Mouse (Mus musculus) ES-E14 (cell line): ENCODE results near the gene Celf3. TPM values are rescaled to one million over a fixed set of nuclear protein-coding genes. Genes with fewer than 3 reads are reported as not detected.

Source experiments
- DNase-seq: peaks from one replicate; pipeline ENCODE4 v3.0.0-alpha.2; 2013; ENCODE audit warnings: low read depth, low spot score
- H3K27ac ChIP-seq: 2 replicates; pipeline ENCODE4 v1.5.1; 2012; ENCODE audit warnings: low read depth, mild to moderate bottlenecking, low read length, moderate library complexity, mixed read lengths; ENCODE audit not compliant: poor library complexity, insufficient read depth, severe bottlenecking
- H3K36me3 ChIP-seq: 2 replicates; pipeline ENCODE4 v1.6.1; 2012; ENCODE audit warnings: mild to moderate bottlenecking, low read length, moderate library complexity, mixed read lengths; ENCODE audit not compliant: control insufficient read depth, poor library complexity, insufficient read depth, severe bottlenecking
- H3K4me1 ChIP-seq, 2 experiments: fragments of 150-350 bp in 1 of 2; sonication (generic) in 1 of 2; 2 replicates each; pipeline ENCODE4 v1.6.1; 2012; ENCODE audit warnings: low read length in 2 of 2, mild to moderate bottlenecking in 1 of 2, mixed read lengths in 1 of 2; ENCODE audit not compliant: control insufficient read depth in 2 of 2, insufficient read depth in 2 of 2, poor library complexity in 1 of 2
- H3K4me3 ChIP-seq, 2 experiments: fragments of 150-350 bp in 1 of 2; sonication (generic) in 1 of 2; 2 replicates each; pipeline ENCODE4 v1.5.1; 2012; ENCODE audit warnings: low read length in 2 of 2, low read depth in 1 of 2, mild to moderate bottlenecking in 1 of 2, mixed read lengths in 1 of 2; ENCODE audit not compliant: insufficient read depth in 1 of 2, poor library complexity in 1 of 2, severe bottlenecking in 1 of 2
- H3K9ac ChIP-seq: 2 replicates; pipeline ENCODE4 v1.6.1; 2012; ENCODE audit warnings: low read depth, mild to moderate bottlenecking, low read length, mixed read lengths; ENCODE audit not compliant: poor library complexity, insufficient read depth, severe bottlenecking
- H3K9me3 ChIP-seq: fragments of 150-350 bp; sonication (generic); 2 replicates; pipeline ENCODE4 v1.6.1; 2012; ENCODE audit warnings: low read depth, mild to moderate bottlenecking, low read length; ENCODE audit not compliant: control insufficient read depth, insufficient read depth
- CHD2 ChIP-seq: IDR thresholded peaks from 2 replicates; pipeline ENCODE4 v1.6.1; 2014; ENCODE audit warnings: mild to moderate bottlenecking, low read depth, low read length, inconsistent platforms
- HCFC1 ChIP-seq: IDR thresholded peaks from 2 replicates; pipeline ENCODE4 v1.6.1; 2012; ENCODE audit warnings: low read length, inconsistent platforms, borderline replicate concordance; ENCODE audit not compliant: insufficient read depth
- MAFK ChIP-seq: IDR thresholded peaks from 2 replicates; pipeline ENCODE4 v1.6.1; 2014; ENCODE audit warnings: mild to moderate bottlenecking, low read depth, low read length, inconsistent platforms; ENCODE audit not compliant: insufficient read depth
- ZC3H11A ChIP-seq: IDR thresholded peaks from 2 replicates; pipeline ENCODE4 v1.6.1; 2012; ENCODE audit warnings: low read depth, mild to moderate bottlenecking, inconsistent platforms, low read length, borderline replicate concordance
- ZNF384 ChIP-seq: IDR thresholded peaks from 2 replicates; pipeline ENCODE4 v1.6.1; 2012; ENCODE audit warnings: low read depth, low read length, inconsistent platforms
- in situ Hi-C, 2 experiments: fragments of 600-800 bp; cut with MboI; formaldehyde crosslinking; loops; one replicate each; pipeline ENCODE4 v1.15.1; 2025; ENCODE audit warnings: low sequenced_read_pairs in 2 of 2, inconsistent platforms in 1 of 2; ENCODE audit not compliant: unreplicated experiment in 2 of 2
- total RNA-seq: library from RNA; depleted of rRNA; stranded (reverse); fragments of 300-350 nt; gene quantifications from 2 replicates; pipeline ENCODE4 v1.2.3, GENCODE M21; 2012; rRNA removed

Celf3 gene
- 0.27 and 0.42 TPM in 2 replicates for total RNA-seq

GRCm38 (mm10) chr3:94477981-94478422 lies at the start of gene Celf3:
TSS of gene Celf3 (plus strand) at chr3:94478295.
- Histone ChIP-seq H3K27ac (no peak within 1 kb of the TSS; the same call in 1 of the 2 replicates), H3K9me3 (no peaks in the 10 kb centered on the region), H3K9ac (no peak within 1 kb of the TSS), H3K36me3 (no peaks in the 10 kb centered on the region), H3K4me1 (peaks cover 2 to 11% of the 10 kb centered on the region in 2 experiments; a peak in 1 of 4 replicates), H3K4me3 (peak within 1 kb of the TSS in 1 of 2 experiments; percentile 29; a peak in 1 of 4 replicates)
- TF ChIP-seq MAFK (no peak), HCFC1 (no peak), CHD2 (no peak)
- no peak for DNase-seq
- in situ Hi-C loops: no loop called here

DNA sequence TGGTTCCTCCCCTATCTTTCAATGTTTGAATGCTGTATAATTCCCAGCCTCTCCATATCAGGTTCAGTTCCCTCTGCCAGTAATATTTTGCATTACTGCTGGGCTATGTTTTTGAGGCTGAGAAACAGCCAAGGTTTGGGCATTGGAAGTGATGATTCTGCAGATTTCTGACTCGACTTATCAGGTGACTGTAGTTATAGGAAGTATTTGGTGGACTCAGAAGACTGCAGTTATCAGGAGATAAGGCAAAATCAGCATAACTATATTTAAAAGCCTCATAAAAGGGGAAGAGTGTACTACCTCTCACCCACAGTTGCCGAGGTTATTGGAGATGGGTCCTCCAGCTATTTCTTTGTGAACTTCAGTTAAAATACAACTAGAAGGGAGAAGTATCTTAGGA lies 47.1 kb upstream of the Celf3 start:
- DNase-seq: no peak
- Histone ChIP-seq H3K36me3 (no peaks in the 10 kb centered on the region), H3K4me1 (no peaks in the 10 kb centered on the region), H3K27ac (no peak overlapping the region), H3K9ac (no peak overlapping the region), H3K9me3 (no peaks in the 10 kb centered on the region), H3K4me3 (no peak overlapping the region)
- in situ Hi-C loops: no loop called here
- no peak for TF ChIP-seq ZC3H11A
- no peak for TF ChIP-seq CHD2
- TF ChIP-seq HCFC1: no peak
- TF ChIP-seq MAFK: no peak
- no peak for TF ChIP-seq ZNF384

DNA sequence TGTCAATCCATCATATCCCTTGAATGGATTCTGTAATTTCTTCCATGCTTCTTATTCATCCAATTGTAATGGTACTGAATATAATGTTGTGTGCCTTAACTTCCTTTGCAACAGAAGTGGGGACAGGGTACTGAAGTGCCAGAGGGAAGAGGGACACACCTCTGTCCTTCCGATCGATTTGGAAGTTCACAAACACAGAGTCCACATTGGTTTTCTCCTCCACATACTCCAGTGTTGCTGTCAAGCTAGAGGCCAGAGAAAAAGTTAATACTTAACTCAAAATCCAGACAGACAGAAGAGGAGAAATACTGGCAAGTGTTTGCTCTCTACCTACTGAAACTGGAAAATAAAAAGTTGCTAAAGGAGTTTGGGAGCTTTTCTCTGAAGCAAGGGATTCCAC lies 43.8 kb upstream of the Celf3 start:
- TF ChIP-seq MAFK: no peak
- no peak for TF ChIP-seq ZNF384
- TF ChIP-seq CHD2: no peak
- TF ChIP-seq ZC3H11A: no peak
- TF ChIP-seq HCFC1: no peak
- H3K4me1 ChIP-seq: no peaks in the 10 kb centered on the region
- H3K9me3 ChIP-seq: no peaks in the 10 kb centered on the region
- no peak overlapping the region for H3K4me3 ChIP-seq
- DNase-seq: no peak
- H3K27ac ChIP-seq: no peak overlapping the region
- H3K36me3 ChIP-seq: no peaks in the 10 kb centered on the region
- no peak overlapping the region for H3K9ac ChIP-seq
- in situ Hi-C loops: no loop called here

DNA sequence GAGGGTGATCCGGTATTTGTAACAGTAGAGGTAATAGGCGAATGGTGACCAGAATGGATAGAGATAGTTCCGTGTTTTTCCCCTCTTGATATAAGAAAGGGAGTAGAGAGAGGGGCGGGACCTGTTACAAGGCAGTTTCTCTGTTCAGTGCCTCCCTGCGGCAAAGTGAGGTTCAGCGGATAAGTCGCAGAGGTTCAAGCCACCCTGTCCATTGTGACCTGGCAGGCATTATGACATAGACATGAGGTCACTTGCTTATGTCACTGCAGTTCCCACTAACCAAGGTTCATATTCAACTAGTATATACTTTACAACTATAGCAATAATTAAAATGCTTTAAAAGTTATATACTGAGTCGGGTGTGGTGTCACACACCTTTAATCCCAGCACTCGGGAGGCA lies 41.7 kb upstream of the Celf3 start:
- in situ Hi-C loops: no loop called here
- Histone ChIP-seq H3K9me3 (no peaks in the 10 kb centered on the region), H3K9ac (no peak overlapping the region), H3K4me1 (no peaks in the 10 kb centered on the region), H3K4me3 (no peak overlapping the region), H3K27ac (no peak overlapping the region), H3K36me3 (no peaks in the 10 kb centered on the region)
- TF ChIP-seq ZNF384: no peak
- no peak for TF ChIP-seq ZC3H11A
- TF ChIP-seq HCFC1: no peak
- no peak for TF ChIP-seq CHD2
- TF ChIP-seq MAFK: no peak
- DNase-seq: no peak

DNA sequence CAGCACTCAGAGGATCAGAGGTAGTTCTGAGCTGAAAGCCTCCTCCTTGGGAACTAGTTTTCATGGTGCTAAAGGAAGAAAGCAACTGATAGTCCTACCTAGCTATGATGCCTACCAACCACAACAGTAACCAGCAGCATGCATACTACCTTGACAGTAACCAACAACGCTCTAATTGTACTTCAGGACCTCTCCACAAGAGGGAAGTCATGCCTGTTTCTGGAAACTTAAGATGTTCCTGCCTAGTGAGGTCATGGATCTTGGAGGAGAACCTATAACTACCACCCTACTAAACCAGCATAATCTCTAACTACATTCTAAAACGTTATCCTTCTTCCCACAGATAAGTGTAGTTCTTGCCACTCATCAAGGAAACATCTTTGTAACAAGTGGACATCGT lies 36.9 kb upstream of the Celf3 start:
- Histone ChIP-seq H3K4me1 (0 out of 4 replicates have a peak, but pooled peaks cover 0 to 4% of the 10 kb centered on the region in 2 experiments), H3K36me3 (peaks cover 9% of the 10 kb centered on the region), H3K4me3 (no peak overlapping the region), H3K27ac (no peak overlapping the region), H3K9me3 (no peaks in the 10 kb centered on the region), H3K9ac (no peak overlapping the region)
- DNase-seq: no peak
- in situ Hi-C loops: no loop called here
- no peak for TF ChIP-seq HCFC1
- no peak for TF ChIP-seq CHD2
- TF ChIP-seq MAFK: no peak
- TF ChIP-seq ZNF384: no peak
- no peak for TF ChIP-seq ZC3H11A
